Mouse (Mus musculus) testis, adult 2 months (tissue): ENCODE results near the gene Tmem108.

Source experiments
- CTCF ChIP-seq: fragments of 200-500 bp; IDR thresholded peaks from 2 replicates; pipeline ENCODE4 v1.5.1; 2012; ENCODE audit warnings: low read depth, mild to moderate bottlenecking, inconsistent platforms, low read length, moderate library complexity; ENCODE audit not compliant: control insufficient read depth, insufficient read depth, insufficient replicate concordance
- POLR2A ChIP-seq: fragments of 200-500 bp; IDR thresholded peaks from 2 replicates; pipeline ENCODE4 v1.6.1; 2012; ENCODE audit warnings: low read depth, mild to moderate bottlenecking, inconsistent platforms, low read length, moderate library complexity; ENCODE audit not compliant: control insufficient read depth

DNA sequence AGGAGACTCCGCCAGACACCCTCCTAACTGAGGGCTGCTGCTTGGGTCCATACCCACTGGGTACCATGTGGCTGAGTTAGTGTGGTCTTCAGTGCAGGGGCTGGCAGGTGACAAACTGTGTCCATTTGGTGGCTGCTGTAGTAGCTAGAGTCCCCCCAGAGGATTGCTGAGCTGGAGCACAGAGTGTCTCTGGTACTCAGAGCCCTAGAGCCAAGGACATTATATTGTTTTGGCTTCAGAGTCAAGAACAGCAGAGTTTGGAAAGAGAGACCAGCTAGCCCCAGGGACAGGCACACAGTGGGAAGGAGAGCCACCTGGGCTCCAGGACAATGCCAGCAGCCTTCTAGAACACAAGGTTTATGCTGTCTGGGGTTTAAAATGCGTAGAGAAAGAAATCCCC is 259.0 kb downstream of the Tmem108 start:
- TF ChIP-seq POLR2A (no peak), CTCF (no peak)
